Mouse (Mus musculus) cerebellum, adult 2 months (tissue): Measurements from ENCODE around the gene Spa17.

ENCODE experiments used
- CTCF ChIP-seq: fragments of 200-500 bp; IDR thresholded peaks from 2 replicates; pipeline ENCODE4 v1.5.1; 2011; ENCODE audit warnings: low read depth, mild to moderate bottlenecking, control low read depth, low read length, moderate library complexity, borderline replicate concordance; ENCODE audit not compliant: insufficient read depth
- POLR2A ChIP-seq: fragments of 200-500 bp; IDR thresholded peaks from 2 replicates; pipeline ENCODE4 v1.6.1; 2011; ENCODE audit warnings: low read length, control low read depth, borderline replicate concordance; ENCODE audit not compliant: insufficient read depth

- TF ChIP-seq POLR2A (no peak), CTCF (no peak)
Observed at GRCm38 (mm10) chr9:37613182-37613910, at the start of gene Spa17.
